Mouse (Mus musculus) bone marrow, adult 2 months (tissue): ENCODE measurements around the gene Uspl1. TPM values are rescaled to one million over a fixed set of nuclear protein-coding genes. Genes with fewer than 3 reads are reported as not detected.
A peak's percentile ranks its signal among the peaks of the same experiment; 100 is the strongest.

Experiments used
- H3K27ac ChIP-seq: fragments of 200-500 bp; 2 replicates; pipeline ENCODE4 v1.5.1; 2012; ENCODE audit warnings: low read depth, mild to moderate bottlenecking, control low read depth, inconsistent platforms, low read length; ENCODE audit not compliant: control insufficient read depth, poor library complexity, insufficient read depth
- H3K4me1 ChIP-seq: fragments of 200-500 bp; 2 replicates; pipeline ENCODE4 v1.6.1; 2011; ENCODE audit warnings: low read length; ENCODE audit not compliant: control insufficient read depth, insufficient read depth
- H3K4me3 ChIP-seq: fragments of 200-500 bp; replicated peaks from 2 replicates; pipeline ENCODE3; 2011; ENCODE audit warnings: mild to moderate bottlenecking, low read depth, low read length, control low read depth; ENCODE audit not compliant: control insufficient read depth
- CTCF ChIP-seq: fragments of 200-500 bp; IDR thresholded peaks from 2 replicates; pipeline ENCODE4 v1.5.1; 2011; ENCODE audit warnings: low read length, control low read depth; ENCODE audit not compliant: control insufficient read depth, insufficient read depth
- POLR2A ChIP-seq: fragments of 200-500 bp; IDR thresholded peaks from 2 replicates; pipeline ENCODE4 v1.6.1; 2011; ENCODE audit warnings: low read depth, mild to moderate bottlenecking, control low read depth, low read length, borderline replicate concordance; ENCODE audit not compliant: control insufficient read depth
- WGBS: fragments of 180-500 bp; shearing (Covaris S2); methylation state at CpG from one replicate; pipeline ENCODE4 v1.1.7; 2018; 5-methylcytosine and 5-hydroxymethylcytosine counted together
- polyA plus RNA-seq: library from polyadenylated mRNA; stranded (reverse); fragments of >200 nt; gene quantifications from 2 replicates; pipeline ENCODE4 v1.2.4, GENCODE M21; 2011; ENCODE audit warnings: low replicate concordance; ENCODE audit not compliant: missing spikeins, insufficient read depth, insufficient read length

Gene Uspl1
- polyA plus RNA-seq, 1 experiment: 26.5 TPM

DNA sequence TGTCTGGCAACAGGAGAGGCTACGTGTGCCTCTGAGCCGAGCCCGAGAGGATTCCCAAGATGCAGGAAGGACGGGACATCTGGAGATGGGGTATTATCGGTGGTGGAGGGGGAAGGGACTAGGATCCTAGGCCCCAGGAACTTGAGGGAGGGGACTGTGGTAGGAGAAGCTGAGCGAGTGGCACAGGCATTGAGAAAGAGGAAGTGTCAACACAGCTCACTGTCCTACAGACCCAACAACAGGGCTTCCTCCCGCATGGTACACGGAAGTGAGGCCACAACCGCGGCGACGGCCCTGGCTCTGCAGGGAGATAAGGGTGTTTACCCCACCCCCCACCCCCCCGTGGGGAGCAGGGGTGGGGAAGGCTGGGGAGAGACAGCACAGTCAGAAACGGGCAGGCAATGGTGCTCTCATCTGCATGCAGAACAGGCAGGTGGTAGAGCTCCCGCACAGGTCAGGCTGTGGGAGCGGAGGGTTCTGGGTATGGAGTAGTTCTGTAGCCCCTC lies 61.9 kb downstream of the Uspl1 start:
- TF ChIP-seq CTCF (no peak), POLR2A (peak; percentile 92)
- under 1% methylated on average over 16 of the region's 16 CpGs for WGBS
- peak overlapping the region; percentile 98 for H3K27ac ChIP-seq
- peak overlapping the region; percentile 70 for H3K4me3 ChIP-seq
- peaks cover 2% of the 10 kb centered on the region; the same call in 1 of the 2 replicates for H3K4me1 ChIP-seq

DNA sequence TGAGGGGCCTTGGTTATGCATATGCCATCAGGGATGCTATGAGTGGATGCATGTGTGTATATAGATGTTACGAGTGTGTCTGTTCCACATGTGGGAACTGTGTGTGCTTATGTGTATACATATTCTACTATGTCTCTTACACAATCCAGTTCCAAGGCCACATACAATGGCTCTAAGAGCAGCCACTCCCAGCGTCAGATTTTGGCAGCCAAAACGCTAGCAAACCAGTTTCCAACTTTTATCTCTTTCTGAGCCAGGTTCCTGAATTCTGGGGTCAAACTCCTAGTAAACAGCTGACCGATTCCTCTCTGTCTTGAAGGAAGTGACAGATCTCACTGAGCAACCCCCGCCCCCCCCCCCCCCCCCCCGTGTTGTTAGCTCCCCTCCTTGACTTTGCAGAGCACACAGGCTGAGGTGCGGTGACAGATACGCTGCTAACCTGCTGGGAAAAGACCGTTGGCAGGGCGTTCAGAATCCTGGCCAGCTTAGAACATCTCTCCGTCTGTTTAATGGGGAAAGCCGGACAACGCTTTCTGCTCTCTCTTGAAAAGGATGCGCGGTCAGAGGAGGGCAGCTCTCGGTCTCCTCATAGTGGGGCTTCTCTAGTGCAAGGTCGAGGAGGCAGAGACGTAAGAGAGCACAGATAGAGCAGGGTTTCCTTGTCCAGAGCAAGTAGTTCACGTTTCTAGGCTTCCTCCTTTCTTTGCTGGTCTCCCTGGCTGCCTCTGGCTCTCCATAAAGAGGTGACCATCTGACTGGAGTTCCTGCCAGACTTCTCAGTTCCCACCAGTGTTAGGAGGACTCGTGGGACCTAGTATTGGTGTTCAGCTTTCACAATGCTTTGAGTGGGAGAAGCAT lies 63.1 kb downstream of the Uspl1 start:
- peak overlapping the region; percentile 57 for H3K4me3 ChIP-seq
- H3K27ac ChIP-seq: peak overlapping the region; percentile 94
- 8% methylated on average over 20 of the region's 20 CpGs for WGBS
- H3K4me1 ChIP-seq: peaks cover 2% of the 10 kb centered on the region; the same call in 1 of the 2 replicates
- TF ChIP-seq CTCF (no peak), POLR2A (no peak)

DNA sequence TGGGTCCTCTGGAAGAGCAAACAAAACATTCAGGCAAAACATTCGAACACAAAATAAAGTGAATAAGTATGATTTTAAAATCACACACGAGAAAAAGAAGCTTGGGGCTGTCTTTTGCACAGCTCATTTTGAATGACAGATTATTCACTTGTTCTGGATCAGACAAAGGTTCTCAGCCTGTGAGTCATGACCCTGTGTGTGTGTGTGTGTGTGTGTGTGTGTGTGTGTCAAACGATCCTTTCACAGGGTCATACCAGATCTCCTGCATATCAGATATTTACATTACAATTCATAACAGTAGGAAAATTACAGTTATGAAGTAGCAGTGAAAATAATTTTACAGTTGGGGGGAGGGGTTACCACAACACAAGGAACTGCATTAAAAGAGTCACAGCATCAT lies 68.2 kb downstream of the Uspl1 start:
- no peak overlapping the region for H3K27ac ChIP-seq
- TF ChIP-seq POLR2A (no peak), CTCF (no peak)
- H3K4me3 ChIP-seq: no peak overlapping the region
- H3K4me1 ChIP-seq: no peaks in the 10 kb centered on the region; the same call in 1 of the 2 replicates
- WGBS: 66% methylated on average over 3 of the region's 3 CpGs

DNA sequence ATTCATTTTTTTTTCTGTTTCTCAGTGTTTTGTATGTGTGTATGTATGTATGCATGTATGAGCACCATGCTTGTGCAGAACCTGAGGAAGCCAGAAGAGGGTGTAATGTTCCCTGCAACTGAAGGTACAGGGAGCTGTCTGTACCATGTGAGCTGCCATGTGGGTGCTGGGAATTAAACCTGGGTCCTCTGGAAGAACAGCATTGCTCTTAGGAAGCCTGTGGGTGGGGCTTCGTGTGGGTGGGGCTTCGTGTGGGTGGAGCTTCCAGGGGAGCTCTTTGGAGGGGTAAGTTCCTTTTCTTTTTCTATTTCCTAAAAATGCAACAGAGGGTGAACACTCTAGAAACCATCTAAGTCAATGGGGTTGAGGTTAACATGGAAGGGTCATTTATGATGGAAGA lies 69.3 kb downstream of the Uspl1 start:
- 54% methylated on average over 2 of the region's 2 CpGs for WGBS
- no peak overlapping the region for H3K27ac ChIP-seq
- TF ChIP-seq POLR2A (no peak), CTCF (no peak)
- no peaks in the 10 kb centered on the region; the same call in 1 of the 2 replicates for H3K4me1 ChIP-seq
- no peak overlapping the region for H3K4me3 ChIP-seq

DNA sequence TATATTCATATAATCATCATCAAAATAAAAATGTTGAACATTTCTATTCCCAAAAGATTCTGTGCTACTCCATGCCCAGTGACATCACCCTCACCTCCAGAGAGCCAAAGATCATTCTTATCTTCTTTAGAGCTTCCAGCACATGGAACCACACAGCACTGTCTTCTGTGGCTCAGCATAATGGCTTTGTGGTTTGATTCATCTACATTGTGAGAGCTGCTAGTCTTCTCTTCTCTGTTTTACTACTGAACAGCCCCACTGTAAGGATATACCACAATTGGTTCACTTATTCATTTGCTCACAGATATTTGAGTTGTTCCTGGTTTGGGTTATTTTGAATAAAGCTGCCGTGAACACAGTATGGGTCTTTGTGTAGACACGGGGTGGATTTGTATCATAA lies 71.4 kb downstream of the Uspl1 start:
- Histone ChIP-seq H3K27ac (no peak overlapping the region), H3K4me1 (no peaks in the 10 kb centered on the region), H3K4me3 (no peak overlapping the region)
- WGBS: 62% methylated on average over 2 of the region's 2 CpGs
- TF ChIP-seq POLR2A (no peak), CTCF (no peak)

DNA sequence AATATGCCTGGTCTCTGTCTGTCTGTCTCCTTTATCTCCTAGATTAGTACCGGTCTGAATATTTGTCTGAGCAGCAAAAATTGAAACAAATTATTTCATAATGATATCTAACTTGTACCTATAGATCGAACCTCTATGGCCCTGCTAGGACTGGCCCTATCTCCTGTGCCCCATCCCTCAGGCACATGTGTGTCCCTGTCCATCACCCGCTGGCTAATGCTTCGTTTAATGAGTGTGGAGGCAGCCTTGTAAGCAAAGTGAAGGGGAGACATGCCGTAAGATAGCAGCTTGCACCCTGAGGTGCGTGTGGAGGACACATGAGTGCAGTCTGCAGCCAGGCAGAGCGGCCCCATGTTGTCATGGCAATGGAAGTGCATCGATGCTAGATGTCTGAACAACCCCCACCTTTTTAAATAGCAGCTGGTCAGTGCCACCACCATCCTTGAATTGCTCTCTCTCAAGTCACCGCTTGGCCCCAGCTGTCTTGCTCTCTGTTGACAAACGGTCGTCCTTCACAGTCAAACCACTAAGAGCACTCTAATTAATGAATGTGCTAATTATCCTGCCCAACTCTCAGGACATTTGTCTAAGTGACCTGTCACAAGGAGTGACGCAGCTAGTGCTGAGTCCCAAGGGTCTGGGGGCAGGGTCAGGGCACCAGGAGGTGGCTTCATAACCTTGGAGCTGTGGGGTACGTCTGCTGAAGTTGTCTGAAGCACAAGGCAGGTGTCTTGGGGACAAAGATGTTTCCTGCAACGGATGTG lies 73.5 kb downstream of the Uspl1 start:
- no peak for TF ChIP-seq CTCF
- TF ChIP-seq POLR2A: no peak
- WGBS: 78% methylated on average over 14 of the region's 14 CpGs
- Histone ChIP-seq H3K4me3 (no peak overlapping the region), H3K4me1 (no peaks in the 10 kb centered on the region), H3K27ac (no peak overlapping the region)

DNA sequence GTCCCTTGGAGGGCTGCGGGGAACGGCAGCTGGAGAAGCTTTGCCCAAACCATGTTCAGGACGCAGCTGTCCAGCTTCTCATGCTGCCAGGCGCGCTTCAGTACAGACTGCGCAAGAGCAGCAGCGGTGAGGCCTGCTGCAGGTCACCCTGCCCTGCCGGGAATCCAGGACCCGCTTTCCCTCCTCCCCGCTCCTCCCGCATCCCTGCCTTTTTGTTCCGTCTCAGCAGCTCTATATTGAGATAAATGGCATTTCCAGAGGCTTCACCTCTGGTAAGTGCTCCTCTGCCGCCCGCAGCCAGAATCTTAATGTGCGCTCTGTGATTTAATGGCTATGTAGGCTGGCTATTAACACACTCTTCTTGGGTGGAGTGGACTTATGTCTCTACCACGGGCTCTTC lies 74.9 kb downstream of the Uspl1 start:
- no peak overlapping the region for H3K4me3 ChIP-seq
- no peaks in the 10 kb centered on the region for H3K4me1 ChIP-seq
- no peak overlapping the region for H3K27ac ChIP-seq
- no peak for TF ChIP-seq POLR2A
- WGBS: 89% methylated on average over 16 of the region's 16 CpGs

DNA sequence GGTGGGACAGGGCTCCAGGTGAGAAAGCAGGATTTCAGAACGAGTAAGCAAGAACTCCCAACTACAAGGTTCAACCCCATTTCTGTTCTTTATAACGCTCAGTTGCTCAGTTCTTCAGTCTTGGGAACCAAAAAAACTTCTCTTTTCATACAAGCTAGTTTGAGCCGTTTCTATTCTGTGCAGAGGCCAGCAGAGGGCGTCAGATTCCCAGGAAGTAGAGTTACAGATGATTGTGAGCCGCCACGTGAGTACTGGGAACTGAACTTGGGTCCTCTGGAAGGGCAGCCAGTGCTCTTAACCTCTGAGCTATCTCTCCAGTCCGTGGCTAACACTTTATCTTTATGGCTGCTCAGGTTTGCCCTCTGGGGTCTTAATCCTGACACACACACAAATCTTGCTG lies 77.3 kb downstream of the Uspl1 start:
- Histone ChIP-seq H3K27ac (no peak overlapping the region), H3K4me1 (no peaks in the 10 kb centered on the region), H3K4me3 (no peak overlapping the region)
- 76% methylated on average over 7 of the region's 7 CpGs for WGBS
- TF ChIP-seq POLR2A (no peak), CTCF (no peak)
